8 mouse cellular contexts compared by ENCODE assay signal in the genomic region with DNA sequence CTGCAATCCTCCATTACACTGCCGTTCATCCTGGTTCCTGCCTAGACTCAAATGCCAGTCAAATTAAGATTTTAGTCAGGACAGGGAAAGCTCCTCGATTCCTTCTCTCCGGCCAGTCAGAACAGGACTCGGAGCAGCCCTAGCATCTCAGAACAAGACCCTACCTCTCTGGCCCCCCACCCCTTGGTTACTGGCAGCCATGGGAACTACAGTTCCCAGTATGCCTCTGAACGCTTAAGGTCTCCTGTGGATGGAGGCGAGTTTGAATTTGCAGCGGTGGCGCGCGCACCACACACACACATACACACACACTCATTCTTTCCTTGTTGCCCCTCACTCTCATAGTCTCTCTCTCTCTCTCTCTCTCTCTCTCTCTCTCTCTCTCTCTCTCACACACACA. TPM values are rescaled to one million over a fixed set of nuclear protein-coding genes. Genes with fewer than 3 reads are reported as not detected.
A peak's percentile ranks its signal among the peaks of the same experiment; 100 is the strongest.
DNase-seq lines count a peak whose midpoint lies in the region; ATAC-seq lines count a peak whose summit lies in the region.

No protein-coding gene starts in this region.

- H3K4me3 ChIP-seq in heart, embryonic 11.5 days (ENCODE audit: low read depth, low read length), result peak overlapping the region; percentile 31
- H3K4me3 ChIP-seq in forebrain, embryonic 10.5 days, result peak overlapping the region; percentile 43
- no peak overlapping the region for H3K4me3 ChIP-seq in liver, embryonic 12.5 days
- peak overlapping the region; percentile 25 for H3K4me3 ChIP-seq in stomach, embryonic 16.5 days (replicated peaks; ENCODE audit: low read length)

- no peak overlapping the region for H3K27ac ChIP-seq in heart, embryonic 11.5 days (ENCODE audit: low read depth, low read length)
- no peak overlapping the region for H3K27ac ChIP-seq in forebrain, embryonic 10.5 days
- H3K27ac ChIP-seq in liver, embryonic 12.5 days, result no peak overlapping the region
- H3K27ac ChIP-seq in stomach, embryonic 16.5 days (ENCODE audit: low read length), result no peak overlapping the region

- peak overlapping the region; percentile 60 for H3K4me2 ChIP-seq in heart, embryonic 11.5 days
- peak overlapping the region; percentile 44 for H3K4me2 ChIP-seq in liver, embryonic 12.5 days
- H3K4me2 ChIP-seq in stomach, embryonic 16.5 days (ENCODE audit: low read depth, low read length), result peak overlapping the region; percentile 53

- H3K4me1 ChIP-seq in heart, embryonic 11.5 days (ENCODE audit: control insufficient read depth, insufficient read depth, low read length), result no peaks in the 10 kb centered on the region
- H3K4me1 ChIP-seq in forebrain, embryonic 10.5 days, result peaks cover 14% of the 10 kb centered on the region
- no peaks in the 10 kb centered on the region for H3K4me1 ChIP-seq in liver, embryonic 12.5 days
- no peaks in the 10 kb centered on the region for H3K4me1 ChIP-seq in stomach, embryonic 16.5 days (ENCODE audit: control insufficient read depth, insufficient read depth, low read length)

- no peaks in the 10 kb centered on the region for H3K36me3 ChIP-seq in heart, embryonic 11.5 days (ENCODE audit: control insufficient read depth, insufficient read depth, low read length)
- H3K36me3 ChIP-seq in forebrain, embryonic 10.5 days (replicated peaks), result no peaks in the 10 kb centered on the region
- no peaks in the 10 kb centered on the region for H3K36me3 ChIP-seq in liver, embryonic 12.5 days
- no peaks in the 10 kb centered on the region for H3K36me3 ChIP-seq in stomach, embryonic 16.5 days (ENCODE audit: control insufficient read depth, insufficient read depth, low read length)

- ATAC-seq in heart, embryonic 11.5 days (replicated peaks; ENCODE audit: insufficient number of reproducible peaks, low FRiP score, low TSS enrichment), result no peak
- ATAC-seq in liver, embryonic 12.5 days, result no peak
- no peak for ATAC-seq in stomach, embryonic 16.5 days (ENCODE audit: insufficient read depth, low FRiP score)

- 24% methylated on average over 10 of the region's 10 CpGs for WGBS in heart, embryonic 11.5 days (ENCODE audit: insufficient replicate concordance)
- 24% methylated on average over 10 of the region's 10 CpGs for WGBS in forebrain, embryonic 10.5 days
- WGBS in liver, embryonic 12.5 days (ENCODE audit: insufficient replicate concordance), result 7% methylated on average over 10 of the region's 10 CpGs
- WGBS in stomach, embryonic 16.5 days, result 25% methylated on average over 10 of the region's 10 CpGs

- peaks cover 15% of the 10 kb centered on the region for H3K27me3 ChIP-seq in heart, embryonic 11.5 days (ENCODE audit: control insufficient read depth, insufficient read depth, low read length)
- peaks cover 76% of the 10 kb centered on the region for H3K27me3 ChIP-seq in forebrain, embryonic 10.5 days (ENCODE audit: poor library complexity, severe bottlenecking)
- peaks cover 44% of the 10 kb centered on the region for H3K27me3 ChIP-seq in liver, embryonic 12.5 days (replicated peaks)
- peaks cover 9% of the 10 kb centered on the region; the same call in 1 of the 2 replicates for H3K27me3 ChIP-seq in stomach, embryonic 16.5 days (ENCODE audit: control insufficient read depth, insufficient read depth, low read length)

- 0 out of 2 replicates have a peak overlapping the region, but pooled peaks have one; percentile 10 for H3K9ac ChIP-seq in heart, embryonic 11.5 days (ENCODE audit: low read depth, low read length)
- H3K9ac ChIP-seq in liver, embryonic 12.5 days, result no peak overlapping the region
- H3K9ac ChIP-seq in stomach, embryonic 16.5 days (ENCODE audit: low read length), result no peak overlapping the region

- intact Hi-C loops in heart, postnatal 25 days (cut with DNase I), result loop anchor here (10.0 kb wide), 1 partner anchor 235 kb away; no protein-coding TSS in a partner anchor

- no peak for DNase-seq in heart, postnatal 25 days (ENCODE audit: low spot score)
- peak; percentile 42 for DNase-seq in ES-CJ7 (ENCODE audit: low read depth, low spot score)
- DNase-seq in forebrain, embryonic 10.5 days (ENCODE audit: extremely low spot score, low spot score), result no peak
- no peak for DNase-seq in thymus, postnatal 25 days
- no peak for DNase-seq in gastrocnemius, postnatal 25 days

- no peaks in the 10 kb centered on the region for H3K9me3 ChIP-seq in heart, embryonic 11.5 days (replicated peaks; ENCODE audit: control insufficient read depth, low read length)
- H3K9me3 ChIP-seq in forebrain, embryonic 10.5 days, result 0 out of 2 replicates have a peak, but pooled peaks cover 2% of the 10 kb centered on the region
- no peaks in the 10 kb centered on the region for H3K9me3 ChIP-seq in liver, embryonic 12.5 days (replicated peaks)
- no peaks in the 10 kb centered on the region for H3K9me3 ChIP-seq in stomach, embryonic 16.5 days (replicated peaks; ENCODE audit: control insufficient read depth, low read length)

RNA-seq across cellular contexts. Expression of a gene that starts 9.8 kb away (rescaled TPM):
- 0.52 and 0.58 TPM in 2 replicates for polyA plus RNA-seq in heart, embryonic 11.5 days (2014; fragmentation: Nextera tagmentation; extraction: Ambion mirVana)
- total RNA-seq in heart, postnatal 25 days (2021), result not detected
- 3.6 and 3.8 TPM in 2 replicates for polyA plus RNA-seq in forebrain, embryonic 10.5 days (2016; fragmentation: Nextera tagmentation; extraction: Ambion mirVana)
- polyA plus RNA-seq in liver, embryonic 12.5 days (2016; fragmentation: Nextera tagmentation; extraction: Ambion mirVana), result 0.08 and 0.39 TPM in 2 replicates
- 12.0 and 12.1 TPM in 2 replicates for polyA plus RNA-seq in stomach, embryonic 16.5 days (2015; fragmentation: Nextera tagmentation; extraction: Ambion mirVana)
- total RNA-seq in gastrocnemius, postnatal 25 days (2021), result not detected

RNA-seq across cellular contexts. Expression of a gene that starts 28.1 kb away (rescaled TPM):
- polyA plus RNA-seq in heart, embryonic 11.5 days (2014; fragmentation: Nextera tagmentation; extraction: Ambion mirVana), result 3.2 and 4.0 TPM in 2 replicates
- 1 to 10 TPM; 3.2 to 3.4 TPM for total RNA-seq in heart, postnatal 25 days (2021)
- 15.6 and 16.8 TPM in 2 replicates for polyA plus RNA-seq in forebrain, embryonic 10.5 days (2016; fragmentation: Nextera tagmentation; extraction: Ambion mirVana)
- 1.4 and 1.6 TPM in 2 replicates for polyA plus RNA-seq in liver, embryonic 12.5 days (2016; fragmentation: Nextera tagmentation; extraction: Ambion mirVana)
- polyA plus RNA-seq in stomach, embryonic 16.5 days (2015; fragmentation: Nextera tagmentation; extraction: Ambion mirVana), result 8.6 and 9.7 TPM in 2 replicates
- 1 to 10 TPM; 1.1 TPM for total RNA-seq in gastrocnemius, postnatal 25 days (2021)
